Mouse (Mus musculus): ENCODE data around the gene Ly6g6d.

DNA sequence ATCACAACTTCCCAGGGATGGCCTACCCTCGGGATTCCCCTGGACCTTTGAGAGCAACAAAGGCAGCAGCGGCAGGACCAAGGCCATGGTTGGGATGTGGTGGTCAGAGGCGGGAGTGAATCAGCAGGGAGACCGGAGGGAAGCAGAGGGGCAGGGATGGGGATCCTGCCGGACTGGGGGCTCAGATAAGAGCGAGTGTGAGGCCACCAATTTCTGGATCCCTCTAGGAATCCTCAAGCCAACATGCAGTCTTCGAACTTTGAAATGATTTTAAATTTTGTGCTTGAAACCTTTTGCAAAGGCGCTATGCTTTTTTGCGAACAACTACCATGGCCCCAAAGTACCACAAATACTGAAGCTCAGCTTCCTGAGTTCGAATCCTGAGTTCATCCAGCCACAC, 11.8 kb downstream of the Ly6g6d start, which contains the start of gene Mpig6b:
- TF ChIP-seq POLR2A (IDR thresholded peaks at IDR 0.05; ENCODE audit: insufficient read depth, low read depth, low read length), result no peak
- TF ChIP-seq CTCF (IDR thresholded peaks at IDR 0.05; ENCODE audit: insufficient read depth, low read depth, low read length), result no peak

All from olfactory bulb, adult 2 months (tissue).